Mouse (Mus musculus): ENCODE results near the gene Ugt1a7c. TPM values are rescaled to one million over a fixed set of nuclear protein-coding genes. Genes with fewer than 3 reads are reported as not detected.

The Ugt1a7c gene
- polyA plus RNA-seq, 1 experiment, result 1.1 TPM

- Histone ChIP-seq H3K36me3 (ENCODE audit: control insufficient read depth, insufficient read depth, low read length) (no peaks in the 10 kb centered on the region), H3K27me3 (ENCODE audit: control insufficient read depth, insufficient read depth, low read length) (no peaks in the 10 kb centered on the region), H3K4me1 (replicated peaks; ENCODE audit: control insufficient read depth, insufficient read depth, low read length) (no peaks in the 10 kb centered on the region), H3K4me3 (ENCODE audit: control insufficient read depth, insufficient read depth, low read length) (no peak overlapping the region), H3K27ac (ENCODE audit: control insufficient read depth, insufficient read depth, low read length) (no peak overlapping the region)
- WGBS, result 73% methylated on average over 7 of the region's 7 CpGs
- TF ChIP-seq CTCF (IDR thresholded peaks at IDR 0.05; ENCODE audit: borderline replicate concordance, control insufficient read depth, extremely low read depth, insufficient read depth, low read length, poor library complexity), result no peak
- no peak for TF ChIP-seq POLR2A (IDR thresholded peaks at IDR 0.05; ENCODE audit: control insufficient read depth, extremely low read depth, insufficient read depth, low read length, poor library complexity)
- DNase-seq, result no peak
Observed at GRCm38 (mm10) chr1:88231803-88232499, 137.1 kb downstream of the Ugt1a7c start.

DNA sequence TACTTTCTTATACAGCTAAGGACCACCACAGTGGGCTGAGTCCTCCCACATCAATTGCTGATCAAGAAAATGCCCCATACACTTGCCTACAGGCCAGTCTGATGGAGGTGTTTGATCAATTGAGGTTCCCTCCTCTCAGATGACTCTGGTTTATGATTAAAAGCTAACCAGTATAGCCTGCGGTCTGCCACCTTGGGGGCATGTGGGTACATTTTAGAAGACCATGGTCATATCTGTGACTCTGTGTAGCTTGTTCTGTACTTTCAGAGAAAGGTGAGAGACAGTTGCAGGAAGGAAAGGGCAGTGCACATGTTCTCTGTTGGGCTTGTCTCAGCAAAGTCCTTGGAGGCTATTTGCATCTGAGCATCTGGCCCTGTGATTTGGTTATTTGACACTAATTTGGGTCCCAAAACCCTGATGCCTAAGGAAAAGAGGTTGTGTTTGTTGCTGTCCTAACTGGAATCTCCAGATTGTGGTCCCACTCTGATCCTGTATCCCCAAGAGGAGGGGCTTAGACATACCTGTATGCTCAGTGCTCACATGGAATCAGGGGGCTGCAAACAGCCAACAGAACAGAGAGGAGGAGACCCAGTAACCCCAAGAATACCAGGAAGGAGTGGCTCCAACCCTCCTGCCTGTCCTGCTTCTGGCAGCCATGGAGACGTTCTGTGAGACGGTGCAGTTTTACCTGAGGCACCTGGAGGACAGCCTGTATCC, 138.0 kb downstream of the Ugt1a7c start:
- Histone ChIP-seq H3K27ac (ENCODE audit: control insufficient read depth, insufficient read depth, low read length) (no peak overlapping the region), H3K4me1 (replicated peaks; ENCODE audit: control insufficient read depth, insufficient read depth, low read length) (no peaks in the 10 kb centered on the region), H3K4me3 (ENCODE audit: control insufficient read depth, insufficient read depth, low read length) (no peak overlapping the region), H3K27me3 (ENCODE audit: control insufficient read depth, insufficient read depth, low read length) (no peaks in the 10 kb centered on the region), H3K36me3 (ENCODE audit: control insufficient read depth, insufficient read depth, low read length) (no peaks in the 10 kb centered on the region)
- WGBS, result 62% methylated on average over 3 of the region's 3 CpGs
- TF ChIP-seq CTCF (IDR thresholded peaks at IDR 0.05; ENCODE audit: borderline replicate concordance, control insufficient read depth, extremely low read depth, insufficient read depth, low read length, poor library complexity) (no peak), POLR2A (IDR thresholded peaks at IDR 0.05; ENCODE audit: control insufficient read depth, extremely low read depth, insufficient read depth, low read length, poor library complexity) (no peak)
- no peak for DNase-seq

GRCm38 (mm10) chr1:88233421-88234247, 138.8 kb downstream of the Ugt1a7c start:
- TF ChIP-seq CTCF (IDR thresholded peaks at IDR 0.05; ENCODE audit: borderline replicate concordance, control insufficient read depth, extremely low read depth, insufficient read depth, low read length, poor library complexity), result no peak
- no peak for TF ChIP-seq POLR2A (IDR thresholded peaks at IDR 0.05; ENCODE audit: control insufficient read depth, extremely low read depth, insufficient read depth, low read length, poor library complexity)
- Histone ChIP-seq H3K27me3 (ENCODE audit: control insufficient read depth, insufficient read depth, low read length) (no peaks in the 10 kb centered on the region), H3K4me1 (replicated peaks; ENCODE audit: control insufficient read depth, insufficient read depth, low read length) (no peaks in the 10 kb centered on the region), H3K27ac (ENCODE audit: control insufficient read depth, insufficient read depth, low read length) (no peak overlapping the region), H3K4me3 (ENCODE audit: control insufficient read depth, insufficient read depth, low read length) (no peak overlapping the region), H3K36me3 (ENCODE audit: control insufficient read depth, insufficient read depth, low read length) (no peaks in the 10 kb centered on the region)
- no peak for DNase-seq
- WGBS, result 71% methylated on average over 14 of the region's 14 CpGs

- H3K36me3 ChIP-seq (ENCODE audit: control insufficient read depth, insufficient read depth, low read length), result no peaks in the 10 kb centered on the region
- H3K4me3 ChIP-seq (ENCODE audit: control insufficient read depth, insufficient read depth, low read length), result no peak overlapping the region
- 64% methylated on average over 4 of the region's 4 CpGs for WGBS
- H3K27me3 ChIP-seq (ENCODE audit: control insufficient read depth, insufficient read depth, low read length), result no peaks in the 10 kb centered on the region
- H3K27ac ChIP-seq (ENCODE audit: control insufficient read depth, insufficient read depth, low read length), result no peak overlapping the region
- DNase-seq, result no peak
- H3K4me1 ChIP-seq (replicated peaks; ENCODE audit: control insufficient read depth, insufficient read depth, low read length), result no peaks in the 10 kb centered on the region
- TF ChIP-seq POLR2A (IDR thresholded peaks at IDR 0.05; ENCODE audit: control insufficient read depth, extremely low read depth, insufficient read depth, low read length, poor library complexity) (no peak), CTCF (IDR thresholded peaks at IDR 0.05; ENCODE audit: borderline replicate concordance, control insufficient read depth, extremely low read depth, insufficient read depth, low read length, poor library complexity) (no peak)
Observed at GRCm38 (mm10) chr1:88234248-88234610, 139.4 kb downstream of the Ugt1a7c start.

DNA sequence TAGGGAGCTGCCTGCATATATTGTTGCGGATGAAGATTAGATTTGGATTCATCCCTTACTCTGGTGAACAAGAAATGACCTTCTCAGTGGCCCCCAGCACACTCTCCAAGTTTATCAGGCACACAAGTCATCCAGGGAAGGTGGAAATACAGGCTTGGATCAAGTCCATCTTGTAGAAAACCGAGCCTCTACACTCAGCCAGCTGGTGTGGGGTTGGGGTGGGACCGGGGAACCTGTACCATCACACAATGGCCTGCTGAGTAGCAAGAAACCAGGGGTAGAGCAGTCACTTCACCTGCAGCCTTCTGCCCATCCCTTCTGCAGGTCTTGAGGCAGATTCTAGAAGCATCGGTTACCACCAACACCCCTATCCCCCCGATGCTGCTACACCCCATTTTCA, 139.8 kb downstream of the Ugt1a7c start:
- Histone ChIP-seq H3K27me3 (ENCODE audit: control insufficient read depth, insufficient read depth, low read length) (no peaks in the 10 kb centered on the region), H3K4me1 (replicated peaks; ENCODE audit: control insufficient read depth, insufficient read depth, low read length) (no peaks in the 10 kb centered on the region), H3K36me3 (ENCODE audit: control insufficient read depth, insufficient read depth, low read length) (no peaks in the 10 kb centered on the region), H3K27ac (ENCODE audit: control insufficient read depth, insufficient read depth, low read length) (no peak overlapping the region), H3K4me3 (ENCODE audit: control insufficient read depth, insufficient read depth, low read length) (no peak overlapping the region)
- DNase-seq, result no peak
- TF ChIP-seq CTCF (IDR thresholded peaks at IDR 0.05; ENCODE audit: borderline replicate concordance, control insufficient read depth, extremely low read depth, insufficient read depth, low read length, poor library complexity) (no peak), POLR2A (IDR thresholded peaks at IDR 0.05; ENCODE audit: control insufficient read depth, extremely low read depth, insufficient read depth, low read length, poor library complexity) (no peak)
- WGBS, result 45% methylated on average over 5 of the region's 5 CpGs

Measured in thymus, adult 2 months (tissue).